Mouse (Mus musculus) midbrain, postnatal 0 days (tissue): ENCODE data around the gene Gchfr. TPM values are rescaled to one million over a fixed set of nuclear protein-coding genes. Genes with fewer than 3 reads are reported as not detected.

Experiments used
- ATAC-seq: fragments of 200-750 bp; cut with Nextera tagmentation; 2 replicates; pipeline ENCODE4 v1.8.0; 2017; ENCODE audit warnings: moderate number of reproducible peaks, mild to moderate bottlenecking, moderate TSS enrichment, moderate library complexity; ENCODE audit not compliant: low FRiP score
- DNase-seq: peaks from one replicate; pipeline ENCODE4 v3.0.0-alpha.2; 2015; ENCODE audit warnings: low spot score
- H3K27ac ChIP-seq: fragments of 300-500 bp; sonication (generic); 2 replicates; pipeline ENCODE4 v1.5.1; 2014; ENCODE audit warnings: low read depth, mild to moderate bottlenecking, low read length, mixed read lengths
- H3K27me3 ChIP-seq: fragments of 300-500 bp; sonication (generic); 2 replicates; pipeline ENCODE4 v1.6.1; 2014; ENCODE audit warnings: low read length, control low read depth, mixed read lengths; ENCODE audit not compliant: insufficient read depth
- H3K36me3 ChIP-seq: fragments of 300-500 bp; sonication (generic); 2 replicates; pipeline ENCODE4 v1.6.1; 2014; ENCODE audit warnings: low read length, control low read depth, mixed read lengths; ENCODE audit not compliant: insufficient read depth
- H3K4me1 ChIP-seq: fragments of 300-500 bp; sonication (generic); 2 replicates; pipeline ENCODE4 v1.6.1; 2014; ENCODE audit warnings: mild to moderate bottlenecking, control low read depth, antibody characterized with exemption, low read length, mixed read lengths; ENCODE audit not compliant: insufficient read depth
- H3K4me2 ChIP-seq: fragments of 300-500 bp; sonication (generic); 2 replicates; pipeline ENCODE4 v1.6.1; 2014; ENCODE audit warnings: low read depth, mild to moderate bottlenecking, low read length, mixed read lengths; ENCODE audit not compliant: poor library complexity, severe bottlenecking
- H3K4me3 ChIP-seq: fragments of 300-500 bp; sonication (generic); 2 replicates; pipeline ENCODE4 v1.5.1; 2014; ENCODE audit warnings: low read depth, mild to moderate bottlenecking, low read length, moderate library complexity
- H3K9ac ChIP-seq: fragments of 300-500 bp; sonication (generic); replicated peaks from 2 replicates; pipeline ENCODE4 v1.6.1; 2014; ENCODE audit warnings: mild to moderate bottlenecking, low read length, moderate library complexity, mixed read lengths; ENCODE audit not compliant: poor library complexity, severe bottlenecking
- H3K9me3 ChIP-seq: fragments of 300-500 bp; sonication (generic); 2 replicates; pipeline ENCODE4 v1.6.1; 2016; ENCODE audit warnings: low read length, control low read depth
- CTCF ChIP-seq: IDR thresholded peaks from 2 replicates; pipeline ENCODE4 v1.5.1; 2016; ENCODE audit warnings: antibody characterized with exemption, mild to moderate bottlenecking
- WGBS: fragments of 180-500 bp; shearing (Covaris S2); extraction: QIAGEN DNeasy Blood & Tissue Kit; methylation state at CpG from one replicate; pipeline ENCODE4 v1.1.7; 2014; 5-methylcytosine and 5-hydroxymethylcytosine counted together
- polyA plus RNA-seq: library from polyadenylated mRNA; unstranded; fragments of >200 nt; fragmentation: Nextera tagmentation; extraction: Ambion mirVana; gene quantifications from 2 replicates; pipeline ENCODE4 v1.2.1, GENCODE M21; 2015
- total RNA-seq: library from RNA; depleted of rRNA; stranded (reverse); fragments of >200 nt; gene quantifications from 2 replicates; pipeline ENCODE4 v1.2.3, GENCODE M21; 2014; rRNA removed

Gene Gchfr
- total and polyA plus RNA-seq, 2 experiments from 2014 or later = 9.9 to 15.9 TPM

- no peaks in the 10 kb centered on the region for H3K4me1 ChIP-seq
- no peak overlapping the region for H3K4me3 ChIP-seq
- DNase-seq (peak; percentile 15), ATAC-seq (no peak)
- WGBS = 55% methylated on average over 5 of the region's 5 CpGs
- no peak overlapping the region for H3K27ac ChIP-seq
- no peak for TF ChIP-seq CTCF
- no peaks in the 10 kb centered on the region for H3K9me3 ChIP-seq
- H3K36me3 ChIP-seq = no peaks in the 10 kb centered on the region
- no peaks in the 10 kb centered on the region for H3K27me3 ChIP-seq
- no peak overlapping the region for H3K9ac ChIP-seq
- H3K4me2 ChIP-seq = no peak overlapping the region
Measured at GRCm38 (mm10) chr2:119202914-119203453, 35.4 kb downstream of the Gchfr start.

GRCm38 (mm10) chr2:119203871-119204460 lies 36.4 kb downstream of the Gchfr start:
- WGBS = 74% methylated on average over 4 of the region's 4 CpGs
- H3K36me3 ChIP-seq = no peaks in the 10 kb centered on the region
- DNase-seq = no peak
- no peaks in the 10 kb centered on the region for H3K4me1 ChIP-seq
- no peak for TF ChIP-seq CTCF
- H3K27me3 ChIP-seq = no peaks in the 10 kb centered on the region
- H3K4me2 ChIP-seq = no peak overlapping the region
- H3K27ac ChIP-seq = no peak overlapping the region
- ATAC-seq = no peak
- H3K4me3 ChIP-seq = no peak overlapping the region
- H3K9ac ChIP-seq = no peak overlapping the region
- H3K9me3 ChIP-seq = no peaks in the 10 kb centered on the region

GRCm38 (mm10) chr2:119207961-119208343 lies 40.4 kb downstream of the Gchfr start:
- H3K9ac ChIP-seq = peak overlapping the region; percentile 74
- WGBS = 26% methylated on average over 6 of the region's 6 CpGs

GRCm38 (mm10) chr2:119208344-119209175 lies 41.0 kb downstream of the Gchfr start, which contains the start of the genes Zfyve19 and Dnajc17:
Gene Zfyve19 (plus strand): TSS chr2:119208617.
Gene Dnajc17 (minus strand): TSS chr2:119208795.
- Histone ChIP-seq H3K27ac (peak within 1 kb of the TSS; percentile 72), H3K27me3 (no peaks in the 10 kb centered on the region), H3K4me2 (peak within 1 kb of the TSS; percentile 60), H3K36me3 (peaks cover 18% of the 10 kb centered on the region; the same call in 1 of the 2 replicates), H3K4me3 (peak within 1 kb of the TSS; percentile 50), H3K9me3 (no peaks in the 10 kb centered on the region), H3K9ac (peak within 1 kb of the TSS; percentile 74), H3K4me1 (peaks cover 3% of the 10 kb centered on the region; the same call in 1 of the 2 replicates)
- DNase-seq (peak; percentile 98), ATAC-seq (peak; percentile 96)
- under 1% methylated on average over 51 of the region's 51 CpGs for WGBS
- no peak for TF ChIP-seq CTCF

More at GRCm38 (mm10) chr2:119207961-119208343, 40.4 kb downstream of the Gchfr start:
- Histone ChIP-seq H3K4me2 (peak overlapping the region; percentile 60), H3K27ac (peak overlapping the region; percentile 58), H3K4me3 (peak overlapping the region; percentile 50), H3K36me3 (peaks cover 18% of the 10 kb centered on the region; the same call in 1 of the 2 replicates), H3K9me3 (no peaks in the 10 kb centered on the region), H3K4me1 (peaks cover 3% of the 10 kb centered on the region; the same call in 1 of the 2 replicates), H3K27me3 (no peaks in the 10 kb centered on the region)
- DNase-seq (no peak), ATAC-seq (no peak)
- TF ChIP-seq CTCF = no peak

GRCm38 (mm10) chr2:119209176-119209507 lies 41.6 kb downstream of the Gchfr start:
- peak overlapping the region; percentile 70 for H3K9ac ChIP-seq
- peak; percentile 17 for ATAC-seq
- H3K27me3 ChIP-seq = no peaks in the 10 kb centered on the region
- DNase-seq = no peak
- no peaks in the 10 kb centered on the region for H3K9me3 ChIP-seq
- peak overlapping the region; percentile 72 for H3K27ac ChIP-seq
- peak overlapping the region; percentile 50 for H3K4me3 ChIP-seq
- H3K4me1 ChIP-seq = peaks cover 3% of the 10 kb centered on the region; the same call in 1 of the 2 replicates
- H3K36me3 ChIP-seq = peaks cover 18% of the 10 kb centered on the region; the same call in 1 of the 2 replicates
- WGBS = 2% methylated on average over 13 of the region's 13 CpGs
- peak overlapping the region; percentile 60 for H3K4me2 ChIP-seq
- no peak for TF ChIP-seq CTCF

Other genes starting within 250 kb of the Gchfr start
- gene Chst14, start 241.3 kb upstream of the Gchfr start, total RNA-seq = 4.9 TPM in 2 replicates
- 3.0 and 3.1 TPM in 2 replicates for gene Chst14, start 241.3 kb upstream of the Gchfr start, polyA plus RNA-seq
- gene Ccdc32, start 138.4 kb upstream of the Gchfr start, total RNA-seq = 26.5 and 44.7 TPM in 2 replicates
- 49.4 and 51.8 TPM in 2 replicates for gene Ccdc32, start 138.4 kb upstream of the Gchfr start, polyA plus RNA-seq
- gene Rpusd2, start 133.0 kb upstream of the Gchfr start, total RNA-seq = 10.1 and 10.2 TPM in 2 replicates
- 2.9 and 3.2 TPM in 2 replicates for gene Rpusd2, start 133.0 kb upstream of the Gchfr start, polyA plus RNA-seq
- gene Knl1, start 120.7 kb upstream of the Gchfr start, total RNA-seq = 1.5 and 2.3 TPM in 2 replicates
- gene Knl1, start 120.7 kb upstream of the Gchfr start, polyA plus RNA-seq = 1.9 and 3.7 TPM in 2 replicates
- 0.22 and 0.66 TPM in 2 replicates for gene Rad51, start 55.0 kb upstream of the Gchfr start, total RNA-seq
- gene Rad51, start 55.0 kb upstream of the Gchfr start, polyA plus RNA-seq = 3.9 and 5.9 TPM in 2 replicates
- gene Rmdn3, start 10.7 kb upstream of the Gchfr start, total RNA-seq = 34.8 and 37.2 TPM in 2 replicates
- 38.8 and 43.1 TPM in 2 replicates for gene Rmdn3, start 10.7 kb upstream of the Gchfr start, polyA plus RNA-seq
- 0.05 TPM in 1 of 2 replicates, not detected in the other for gene Gm14137, start 6.7 kb downstream of the Gchfr start, total RNA-seq
- 0.32 and 0.47 TPM in 2 replicates for gene Gm14137, start 6.7 kb downstream of the Gchfr start, polyA plus RNA-seq
- gene Zfyve19, start 40.8 kb downstream of the Gchfr start, total RNA-seq = 30.5 and 44.0 TPM in 2 replicates
- 52.0 and 57.3 TPM in 2 replicates for gene Zfyve19, start 40.8 kb downstream of the Gchfr start, polyA plus RNA-seq
- gene Dnajc17, start 41.0 kb downstream of the Gchfr start, total RNA-seq = 22.1 and 24.5 TPM in 2 replicates
- 24.5 and 25.9 TPM in 2 replicates for gene Dnajc17, start 41.0 kb downstream of the Gchfr start, polyA plus RNA-seq
- not detected in 2 replicates for gene Ppp1r14d, start 62.1 kb downstream of the Gchfr start, total RNA-seq
- gene Ppp1r14d, start 62.1 kb downstream of the Gchfr start, polyA plus RNA-seq = not detected in 2 replicates
- 1.3 and 1.9 TPM in 2 replicates for gene Spint1, start 69.6 kb downstream of the Gchfr start, total RNA-seq
- 0.93 and 1.1 TPM in 2 replicates for gene Spint1, start 69.6 kb downstream of the Gchfr start, polyA plus RNA-seq
- gene Rhov, start 103.5 kb downstream of the Gchfr start, total RNA-seq = 24.5 and 32.7 TPM in 2 replicates
- 37.7 and 43.7 TPM in 2 replicates for gene Rhov, start 103.5 kb downstream of the Gchfr start, polyA plus RNA-seq
- 30.1 and 36.9 TPM in 2 replicates for gene Vps18, start 121.0 kb downstream of the Gchfr start, total RNA-seq
- 21.4 and 21.6 TPM in 2 replicates for gene Vps18, start 121.0 kb downstream of the Gchfr start, polyA plus RNA-seq
- 3.9 TPM in 2 replicates for gene Dll4, start 158.0 kb downstream of the Gchfr start, total RNA-seq
- gene Dll4, start 158.0 kb downstream of the Gchfr start, polyA plus RNA-seq = 2.3 and 2.6 TPM in 2 replicates
- gene Chac1, start 183.5 kb downstream of the Gchfr start, total RNA-seq = 9.5 and 18.7 TPM in 2 replicates
- gene Chac1, start 183.5 kb downstream of the Gchfr start, polyA plus RNA-seq = 10.2 and 13.5 TPM in 2 replicates